Comparison of ENCODE assay signal across 8 mouse cellular contexts in genomic region chr7:140903212-140903611, GRCm38 (mm10). TPM values are rescaled to one million over a fixed set of nuclear protein-coding genes. Genes with fewer than 3 reads are reported as not detected.
DNase-seq lines count a peak whose midpoint lies in the region; ATAC-seq and TF ChIP-seq lines count a peak whose summit lies in the region.

No protein-coding gene starts in this region.

- 25% methylated on average over 13 of the region's 13 CpGs for WGBS in forebrain, embryonic 14.5 days
- WGBS in hindbrain, embryonic 15.5 days = 25% methylated on average over 13 of the region's 13 CpGs

- DNase-seq in G1E (ENCODE audit: low spot score) = peak; percentile 71
- DNase-seq in forebrain, embryonic 14.5 days (ENCODE audit: low spot score) = peak; percentile 69
- peak; percentile 65 to 78 for DNase-seq in left cerebral cortex, adult 18-20 months (ENCODE audit: low spot score in 2 of 2)
- peak; percentile 76 to 80 for DNase-seq in right cerebral cortex, adult 2 months (ENCODE audit: low spot score in 2 of 2)
- peak; percentile 81 for DNase-seq in urinary bladder, postnatal 25 days (ENCODE audit: low spot score)

- peak; percentile 34; the same call in 1 of the 2 replicates for ATAC-seq in G1E (ENCODE audit: extremely low read depth, insufficient number of reproducible peaks, low FRiP score, poor library complexity, severe bottlenecking)
- ATAC-seq in cerebellum, adult (ENCODE audit: insufficient number of reproducible peaks, low FRiP score, low TSS enrichment) = peak; percentile 56; the same call in 1 of the 2 replicates
- peak; percentile 50 for ATAC-seq in forebrain, embryonic 14.5 days
- ATAC-seq in hindbrain, embryonic 15.5 days (ENCODE audit: low FRiP score, low read depth) = peak; percentile 55
- peak; percentile 89 for ATAC-seq in megakaryocyte, adult 5-6 weeks (ENCODE audit: poor library complexity, severe bottlenecking)

- H3K9ac ChIP-seq in forebrain, embryonic 14.5 days (ENCODE audit: low read length) = no peak overlapping the region
- no peak overlapping the region for H3K9ac ChIP-seq in hindbrain, embryonic 15.5 days

- H3K9me3 ChIP-seq in G1E (replicated peaks) = no peaks in the 10 kb centered on the region
- no peaks in the 10 kb centered on the region for H3K9me3 ChIP-seq in forebrain, embryonic 14.5 days (replicated peaks; ENCODE audit: control insufficient read depth, low read length)
- no peaks in the 10 kb centered on the region for H3K9me3 ChIP-seq in hindbrain, embryonic 15.5 days

- H3K36me3 ChIP-seq in G1E (replicated peaks) = peaks cover 28% of the 10 kb centered on the region
- H3K36me3 ChIP-seq in forebrain, embryonic 14.5 days (ENCODE audit: control insufficient read depth, insufficient read depth, low read length) = peaks cover 22% of the 10 kb centered on the region
- peaks cover 8% of the 10 kb centered on the region for H3K36me3 ChIP-seq in hindbrain, embryonic 15.5 days

- H3K4me3 ChIP-seq in G1E (ENCODE audit: low read depth, low read length) = no peak overlapping the region
- no peak overlapping the region for H3K4me3 ChIP-seq in forebrain, embryonic 14.5 days (ENCODE audit: low read depth, low read length)
- H3K4me3 ChIP-seq in hindbrain, embryonic 15.5 days = no peak overlapping the region

- peak; percentile 91 for TF ChIP-seq CTCF in G1E (IDR thresholded peaks at IDR 0.05; ENCODE audit: low read depth, low read length)

- H3K4me2 ChIP-seq in forebrain, embryonic 14.5 days (ENCODE audit: low read length) = no peak overlapping the region
- H3K4me2 ChIP-seq in hindbrain, embryonic 15.5 days = 0 out of 2 replicates have a peak overlapping the region, but pooled peaks have one; percentile 13

- 0 out of 2 replicates have a peak, but pooled peaks cover 6% of the 10 kb centered on the region for H3K4me1 ChIP-seq in G1E (ENCODE audit: insufficient read depth, low read depth, low read length)
- H3K4me1 ChIP-seq in forebrain, embryonic 14.5 days (ENCODE audit: control insufficient read depth, insufficient read depth, low read length) = no peaks in the 10 kb centered on the region
- H3K4me1 ChIP-seq in hindbrain, embryonic 15.5 days (replicated peaks) = peaks cover 6% of the 10 kb centered on the region

- no peak overlapping the region for H3K27ac ChIP-seq in forebrain, embryonic 14.5 days (ENCODE audit: low read depth, low read length)
- no peak overlapping the region for H3K27ac ChIP-seq in hindbrain, embryonic 15.5 days (replicated peaks)

- H3K27me3 ChIP-seq in G1E (ENCODE audit: insufficient read depth, low read length) = peaks cover 14% of the 10 kb centered on the region; the same call in 1 of the 2 replicates
- H3K27me3 ChIP-seq in forebrain, embryonic 14.5 days (replicated peaks; ENCODE audit: control insufficient read depth, insufficient read depth, low read length) = no peaks in the 10 kb centered on the region
- H3K27me3 ChIP-seq in hindbrain, embryonic 15.5 days = no peaks in the 10 kb centered on the region

RNA-seq across cellular contexts. Expression of gene Cox8b, which starts 3.0 kb away (rescaled TPM):
- total RNA-seq in G1E (2014; fragmentation: Nextera tagmentation) (not detected in 2 replicates), G1E (2017) (not detected in 2 replicates)
- not detected in 2 replicates for polyA plus RNA-seq in G1E (2012)
- not detected in 2 replicates for polyA plus RNA-seq in forebrain, embryonic 14.5 days (2014; fragmentation: Nextera tagmentation; extraction: Ambion mirVana)
- not detected in 2 replicates for polyA plus RNA-seq in hindbrain, embryonic 15.5 days (2015; fragmentation: Nextera tagmentation; extraction: Ambion mirVana)
- 1 to 10 TPM; 1.6 to 1.7 TPM for total RNA-seq in left cerebral cortex, adult 18-20 months (2021)
- not detected in 2 replicates for total RNA-seq in megakaryocyte, adult 5-6 weeks (2015)
- total RNA-seq in megakaryocyte, adult 5-6 weeks (2017) = not detected in 2 replicates

RNA-seq across cellular contexts. Expression of gene Nlrp6, which starts 17.5 kb away (rescaled TPM):
- total RNA-seq in G1E (2014; fragmentation: Nextera tagmentation) (not detected in 2 replicates), G1E (2017) (0.11 and 0.12 TPM in 2 replicates)
- 0.07 and 0.08 TPM in 2 replicates for polyA plus RNA-seq in G1E (2012)
- polyA plus RNA-seq in forebrain, embryonic 14.5 days (2014; fragmentation: Nextera tagmentation; extraction: Ambion mirVana) = 0.37 and 0.73 TPM in 2 replicates
- 0.67 and 0.88 TPM in 2 replicates for polyA plus RNA-seq in hindbrain, embryonic 15.5 days (2015; fragmentation: Nextera tagmentation; extraction: Ambion mirVana)
- under 1 TPM; 0.47 to 0.51 TPM for total RNA-seq in left cerebral cortex, adult 18-20 months (2021)
- total RNA-seq in megakaryocyte, adult 5-6 weeks (2015) = not detected in 2 replicates
- total RNA-seq in megakaryocyte, adult 5-6 weeks (2017) = not detected in 2 replicates

RNA-seq across cellular contexts. Expression of gene Sirt3, which starts 21.1 kb away (rescaled TPM):
- total RNA-seq in G1E (2014; fragmentation: Nextera tagmentation) (10.5 and 11.8 TPM in 2 replicates), G1E (2017) (11.0 and 17.5 TPM in 2 replicates)
- polyA plus RNA-seq in G1E (2012) = 27.6 and 31.7 TPM in 2 replicates
- polyA plus RNA-seq in forebrain, embryonic 14.5 days (2014; fragmentation: Nextera tagmentation; extraction: Ambion mirVana) = 28.2 and 29.5 TPM in 2 replicates
- 56.4 and 60.5 TPM in 2 replicates for polyA plus RNA-seq in hindbrain, embryonic 15.5 days (2015; fragmentation: Nextera tagmentation; extraction: Ambion mirVana)
- 10 to 100 TPM; 78.0 to 80.3 TPM for total RNA-seq in left cerebral cortex, adult 18-20 months (2021)
- 7.9 and 9.1 TPM in 2 replicates for total RNA-seq in megakaryocyte, adult 5-6 weeks (2015)
- 6.7 and 9.5 TPM in 2 replicates for total RNA-seq in megakaryocyte, adult 5-6 weeks (2017)

RNA-seq across cellular contexts. Expression of gene Psmd13, which starts 21.4 kb away (rescaled TPM):
- total RNA-seq in G1E (2014; fragmentation: Nextera tagmentation) = 93.7 and 98.1 TPM in 2 replicates
- 193 and 195 TPM in 2 replicates for total RNA-seq in G1E (2017)
- polyA plus RNA-seq in G1E (2012) = 45.7 and 70.1 TPM in 2 replicates
- polyA plus RNA-seq in forebrain, embryonic 14.5 days (2014; fragmentation: Nextera tagmentation; extraction: Ambion mirVana) = 262 and 286 TPM in 2 replicates
- polyA plus RNA-seq in hindbrain, embryonic 15.5 days (2015; fragmentation: Nextera tagmentation; extraction: Ambion mirVana) = 245 and 259 TPM in 2 replicates
- total RNA-seq in left cerebral cortex, adult 18-20 months (2021) = 100 to 1,000 TPM; 110 to 114 TPM
- total RNA-seq in megakaryocyte, adult 5-6 weeks (2015) = 87.5 and 89.5 TPM in 2 replicates
- 165 and 167 TPM in 2 replicates for total RNA-seq in megakaryocyte, adult 5-6 weeks (2017)

RNA-seq across cellular contexts. Expression of gene Pgghg, which starts 38.0 kb away (rescaled TPM):
- total RNA-seq in G1E (2014; fragmentation: Nextera tagmentation) (7.5 and 8.1 TPM in 2 replicates), G1E (2017) (9.0 and 10.0 TPM in 2 replicates)
- 5.6 and 6.7 TPM in 2 replicates for polyA plus RNA-seq in G1E (2012)
- polyA plus RNA-seq in forebrain, embryonic 14.5 days (2014; fragmentation: Nextera tagmentation; extraction: Ambion mirVana) = 8.8 TPM in 2 replicates
- polyA plus RNA-seq in hindbrain, embryonic 15.5 days (2015; fragmentation: Nextera tagmentation; extraction: Ambion mirVana) = 9.1 TPM in 2 replicates
- 1 to 10 TPM; 4.4 to 6.7 TPM for total RNA-seq in left cerebral cortex, adult 18-20 months (2021)
- total RNA-seq in megakaryocyte, adult 5-6 weeks (2015) = 8.7 and 9.3 TPM in 2 replicates
- 7.8 and 10.2 TPM in 2 replicates for total RNA-seq in megakaryocyte, adult 5-6 weeks (2017)

Comparison
In these comparisons a context has a peak if more than half of its experiments do, and no peak if none do; other contexts are left out.
1. ATAC-seq: peak in every context shown above with its lines; median percentile 89 in megakaryocyte, adult 5-6 weeks; 56 in cerebellum, adult; 55 in hindbrain, embryonic 15.5 days; 50 in forebrain, embryonic 14.5 days; 34 in G1E.
2. RNA of gene Sirt3, which starts 21.1 kb away (total RNA-seq): 78.0 to 80.3 TPM in left cerebral cortex, adult 18-20 months; 10.5 to 17.5 TPM in G1E and 6.7 to 9.5 TPM in megakaryocyte, adult 5-6 weeks; every median in the first group is over 4 times any median in the second.
3. Peak in every context shown above with its lines, with median percentiles within 50 percentile points of each other: DNase-seq.